ENCODE assay signal across 20 mouse cellular contexts in genomic region chr1:71682194-71682715, GRCm38 (mm10). TPM values are rescaled to one million over a fixed set of nuclear protein-coding genes. Genes with fewer than 3 reads are reported as not detected.
DNase-seq lines count a peak whose midpoint lies in the region; ATAC-seq and TF ChIP-seq lines count a peak whose summit lies in the region.
"Had no signal": no experiment of that assay in that cellular context is flagged by ENCODE, and none has a peak within 500 bp of the region (broad histone marks: within the 10 kb centered on the region; RNA-seq: fewer than 3 reads in every experiment).

No protein-coding gene starts in this region.

- ATAC-seq in forebrain, postnatal 0 days = peak; percentile 54
- ATAC-seq in forebrain, embryonic 11.5 days (replicated peaks; ENCODE audit: low FRiP score) = no peak
- ATAC-seq in lung, embryonic 14.5 days (ENCODE audit: insufficient read depth) = no peak
- ATAC-seq: forebrain, embryonic 13.5 days had no signal

- intact Hi-C loops in left cerebral cortex, postnatal 14 days (cut with DNase I) = no loop called here

- H3K4me2 ChIP-seq in forebrain, postnatal 0 days (ENCODE audit: low read depth) = no peak overlapping the region
- no peak overlapping the region for H3K4me2 ChIP-seq in forebrain, embryonic 11.5 days (ENCODE audit: low read depth, low read length, severe bottlenecking)
- H3K4me2 ChIP-seq in lung, embryonic 14.5 days = no peak overlapping the region
- H3K4me2 ChIP-seq: forebrain, embryonic 13.5 days; heart, embryonic 15.5 days; liver, embryonic 12.5 days had no signal

- no peak overlapping the region for H3K27ac ChIP-seq in forebrain, postnatal 0 days (ENCODE audit: low read depth, low read length)
- no peak overlapping the region for H3K27ac ChIP-seq in forebrain, embryonic 11.5 days (ENCODE audit: low read depth, low read length)
- no peak overlapping the region for H3K27ac ChIP-seq in lung, embryonic 14.5 days (ENCODE audit: low read depth)
- H3K27ac ChIP-seq: forebrain, embryonic 13.5 days; gastrocnemius, adult 2 months; heart, embryonic 15.5 days; hindbrain, embryonic 10.5 days had no signal

- H3K36me3 ChIP-seq in forebrain, postnatal 0 days (ENCODE audit: insufficient read depth) = no peaks in the 10 kb centered on the region
- H3K36me3 ChIP-seq in forebrain, embryonic 11.5 days (ENCODE audit: control insufficient read depth, insufficient read depth, low read length) = no peaks in the 10 kb centered on the region
- no peaks in the 10 kb centered on the region for H3K36me3 ChIP-seq in lung, embryonic 14.5 days (ENCODE audit: insufficient read depth)
- H3K36me3 ChIP-seq: heart, embryonic 15.5 days; hindbrain, embryonic 10.5 days; liver, embryonic 12.5 days had no signal

- 50% methylated on average over 5 of the region's 5 CpGs for WGBS in forebrain, postnatal 0 days
- WGBS in forebrain, embryonic 11.5 days = 79% methylated on average over 5 of the region's 5 CpGs
- WGBS in lung, embryonic 14.5 days = 27% methylated on average over 5 of the region's 5 CpGs
- WGBS in lung, adult 2 months = 68% methylated on average over 5 of the region's 5 CpGs

- H3K9me3 ChIP-seq in forebrain, postnatal 0 days (ENCODE audit: low read length) = no peaks in the 10 kb centered on the region
- no peaks in the 10 kb centered on the region for H3K9me3 ChIP-seq in forebrain, embryonic 11.5 days (ENCODE audit: control insufficient read depth, low read length)
- H3K9me3 ChIP-seq in lung, embryonic 14.5 days (ENCODE audit: low read depth, low read length) = no peaks in the 10 kb centered on the region
- H3K9me3 ChIP-seq: forebrain, embryonic 13.5 days; heart, embryonic 15.5 days; hindbrain, embryonic 10.5 days; liver, embryonic 12.5 days had no signal

- no peak overlapping the region for H3K4me3 ChIP-seq in forebrain, postnatal 0 days (ENCODE audit: low read depth, low read length)
- H3K4me3 ChIP-seq in forebrain, embryonic 11.5 days (ENCODE audit: low read depth, low read length) = no peak overlapping the region
- H3K4me3 ChIP-seq in lung, embryonic 14.5 days (ENCODE audit: low read depth, low read length) = no peak overlapping the region
- H3K4me3 ChIP-seq in lung, adult 2 months (replicated peaks; ENCODE audit: extremely low read depth, low read depth, low read length) = no peak overlapping the region
- H3K4me3 ChIP-seq: forebrain, embryonic 13.5 days; gastrocnemius, adult 2 months; heart, embryonic 15.5 days; hindbrain, embryonic 10.5 days; liver, embryonic 12.5 days had no signal

- no peak overlapping the region for H3K9ac ChIP-seq in forebrain, postnatal 0 days
- H3K9ac ChIP-seq in forebrain, embryonic 11.5 days (ENCODE audit: low read length) = no peak overlapping the region
- H3K9ac ChIP-seq in lung, embryonic 14.5 days = no peak overlapping the region
- H3K9ac ChIP-seq: forebrain, embryonic 13.5 days; heart, embryonic 15.5 days; liver, embryonic 12.5 days had no signal

- no peak for TF ChIP-seq CTCF in forebrain, postnatal 0 days (IDR thresholded peaks at IDR 0.05; ENCODE audit: low read depth)
- TF ChIP-seq CTCF in lung, embryonic 14.5 days (IDR thresholded peaks at IDR 0.05; ENCODE audit: low read depth) = no peak
- no peak for TF ChIP-seq CTCF in lung, adult 2 months (IDR thresholded peaks at IDR 0.05; ENCODE audit: insufficient read depth, low read length)

- no peaks in the 10 kb centered on the region for H3K27me3 ChIP-seq in forebrain, postnatal 0 days (ENCODE audit: insufficient read depth, low read length)
- H3K27me3 ChIP-seq in forebrain, embryonic 11.5 days (ENCODE audit: control insufficient read depth, insufficient read depth, low read length) = no peaks in the 10 kb centered on the region
- H3K27me3 ChIP-seq in lung, embryonic 14.5 days (ENCODE audit: insufficient read depth, low read length) = no peaks in the 10 kb centered on the region
- H3K27me3 ChIP-seq: forebrain, embryonic 13.5 days; heart, embryonic 15.5 days; liver, embryonic 12.5 days had no signal

- no peaks in the 10 kb centered on the region for H3K4me1 ChIP-seq in forebrain, postnatal 0 days (ENCODE audit: insufficient read depth)
- H3K4me1 ChIP-seq in forebrain, embryonic 11.5 days (replicated peaks; ENCODE audit: control insufficient read depth, insufficient read depth, low read length) = no peaks in the 10 kb centered on the region
- 0 out of 2 replicates have a peak, but pooled peaks cover 3% of the 10 kb centered on the region for H3K4me1 ChIP-seq in lung, embryonic 14.5 days (ENCODE audit: insufficient read depth)
- H3K4me1 ChIP-seq in lung, adult 2 months (ENCODE audit: control insufficient read depth, insufficient read depth, low read length) = no peaks in the 10 kb centered on the region
- H3K4me1 ChIP-seq: forebrain, embryonic 13.5 days had no signal

- peak; percentile 10 for DNase-seq in forebrain, postnatal 0 days
- no peak for DNase-seq in forebrain, embryonic 11.5 days (ENCODE audit: low spot score)
- peak; percentile 13 for DNase-seq in lung, embryonic 14.5 days
- DNase-seq in lung, adult 2 months = no peak
- peak; percentile 52 for DNase-seq in forelimb bud, embryonic 11.5 days (ENCODE audit: low read depth, low spot score)
- peak; percentile 37 for DNase-seq in mesoderm, embryonic 11.5 days (ENCODE audit: low read depth, low spot score)
- no peak for DNase-seq in adrenal gland, postnatal 25 days
- no peak for DNase-seq in left cerebral cortex, postnatal 14 days (ENCODE audit: low spot score in 2 of 2)
- DNase-seq: adrenal gland, postnatal 36 days; cerebellum, adult 9-11 months; gastrocnemius, adult 2 months; kidney, postnatal 14 days; layer of hippocampus, adult 9-11 months; midbrain, embryonic 14.5 days; retina, postnatal 1 day; thymus, adult 2 months had no signal

- no peak for TF ChIP-seq POLR2A in lung, adult 2 months (IDR thresholded peaks at IDR 0.05; ENCODE audit: borderline replicate concordance, extremely low read depth, low read depth, low read length)

RNA-seq across cellular contexts. Expression of gene Fn1, which starts 29.3 kb away (rescaled TPM):
- 50.0 and 71.6 TPM in 2 replicates for total RNA-seq in forebrain, postnatal 0 days (2014; rRNA removed)
- polyA plus RNA-seq in forebrain, postnatal 0 days (2015; fragmentation: Nextera tagmentation; extraction: Ambion mirVana) = 17.2 and 23.4 TPM in 2 replicates
- 110 and 120 TPM in 2 replicates for polyA plus RNA-seq in forebrain, embryonic 11.5 days (2014; fragmentation: Nextera tagmentation; extraction: Ambion mirVana)
- 156 and 160 TPM in 2 replicates for polyA plus RNA-seq in lung, embryonic 14.5 days (2014; fragmentation: Nextera tagmentation; extraction: Ambion mirVana)
- polyA plus RNA-seq in lung, adult 2 months (2012; rRNA removed) = 177 and 224 TPM in 2 replicates
- total RNA-seq in adrenal gland, postnatal 25 days (2021) = 26.8 and 42.6 TPM in 2 replicates
- 100 to 1,000 TPM in 1 of 2 experiments, 10 to 100 TPM in 1; 88.4 to 101 TPM for total RNA-seq in left cerebral cortex, postnatal 14 days (2021)

Comparison
In these comparisons a context has a peak if more than half of its experiments do, and no peak if none do; other contexts are left out.
1. DNase-seq: peak in forebrain, postnatal 0 days (single experiment), lung, embryonic 14.5 days (single experiment), forelimb bud, embryonic 11.5 days (single experiment) and mesoderm, embryonic 11.5 days (single experiment); none in forebrain, embryonic 11.5 days (single experiment), lung, adult 2 months (single experiment), adrenal gland, postnatal 25 days (single experiment) and left cerebral cortex, postnatal 14 days (0 of 2).